Mouse (Mus musculus) limb, embryonic 11.5 days (tissue): Measurements from ENCODE around the gene Havcr1. TPM values are rescaled to one million over a fixed set of nuclear protein-coding genes. Genes with fewer than 3 reads are reported as not detected.

Experiments used
- ATAC-seq: fragments of 200-750 bp; cut with Nextera tagmentation; 2 replicates; pipeline ENCODE4 v1.8.0; 2017; ENCODE audit warnings: low read depth; ENCODE audit not compliant: insufficient number of reproducible peaks, low FRiP score, low TSS enrichment
- DNase-seq: peaks from one replicate; pipeline ENCODE4 v3.0.0-alpha.2; 2015; ENCODE audit warnings: low spot score
- H3K27ac ChIP-seq: fragments of 300-500 bp; sonication (generic); replicated peaks from 2 replicates; pipeline ENCODE4 v1.5.1; 2014; ENCODE audit warnings: low read depth, mild to moderate bottlenecking, low read length
- H3K27me3 ChIP-seq: fragments of 300-500 bp; sonication (generic); 2 replicates; pipeline ENCODE4 v1.6.1; 2014; ENCODE audit warnings: mild to moderate bottlenecking, low read length, mixed read lengths; ENCODE audit not compliant: control insufficient read depth, insufficient read depth
- H3K36me3 ChIP-seq: fragments of 300-500 bp; sonication (generic); 2 replicates; pipeline ENCODE4 v1.6.1; 2014; ENCODE audit warnings: mild to moderate bottlenecking, low read length, moderate library complexity, mixed read lengths; ENCODE audit not compliant: control insufficient read depth, insufficient read depth
- H3K4me1 ChIP-seq: fragments of 300-500 bp; sonication (generic); 2 replicates; pipeline ENCODE4 v1.6.1; 2014; ENCODE audit warnings: low read length, mixed read lengths; ENCODE audit not compliant: control insufficient read depth, insufficient read depth
- H3K4me2 ChIP-seq: fragments of 300-500 bp; sonication (generic); 2 replicates; pipeline ENCODE4 v1.6.1; 2014; ENCODE audit warnings: low read depth, mild to moderate bottlenecking, moderate library complexity; ENCODE audit not compliant: severe bottlenecking
- H3K4me3 ChIP-seq: fragments of 300-500 bp; sonication (generic); 2 replicates; pipeline ENCODE4 v1.5.1; 2014; ENCODE audit warnings: low read depth, low read length
- H3K9ac ChIP-seq: fragments of 300-500 bp; sonication (generic); 2 replicates; pipeline ENCODE4 v1.6.1; 2014; ENCODE audit warnings: mild to moderate bottlenecking, low read length
- H3K9me3 ChIP-seq: fragments of 300-500 bp; sonication (generic); 2 replicates; pipeline ENCODE4 v1.6.1; 2016; ENCODE audit warnings: low read length; ENCODE audit not compliant: control insufficient read depth
- WGBS: fragments of 180-500 bp; shearing (Covaris S2); extraction: QIAGEN DNeasy Blood & Tissue Kit; methylation state at CpG from one replicate; pipeline ENCODE4 v1.1.7; 2014; 5-methylcytosine and 5-hydroxymethylcytosine counted together
- polyA plus RNA-seq: library from polyadenylated mRNA; unstranded; fragments of >200 nt; fragmentation: Nextera tagmentation; extraction: Ambion mirVana; gene quantifications from 2 replicates; pipeline ENCODE4 v1.2.1, GENCODE M21; 2014

Havcr1 gene
- polyA plus RNA-seq, 1 experiment from 2014 or later = not detected

GRCm38 (mm10) chr11:46776879-46777278, 42.0 kb downstream of the Havcr1 start:
- ATAC-seq = no peak
- DNase-seq = no peak
- H3K4me2 ChIP-seq = no peak overlapping the region
- no peak overlapping the region for H3K27ac ChIP-seq
- H3K36me3 ChIP-seq = no peaks in the 10 kb centered on the region
- no peaks in the 10 kb centered on the region for H3K9me3 ChIP-seq
- no peaks in the 10 kb centered on the region for H3K27me3 ChIP-seq
- H3K9ac ChIP-seq = no peak overlapping the region
- H3K4me3 ChIP-seq = no peak overlapping the region
- H3K4me1 ChIP-seq = no peaks in the 10 kb centered on the region
- 79% methylated on average over 3 of the region's 3 CpGs for WGBS

GRCm38 (mm10) chr11:46779811-46780210, 44.9 kb downstream of the Havcr1 start:
- H3K36me3 ChIP-seq = no peaks in the 10 kb centered on the region
- no peak overlapping the region for H3K27ac ChIP-seq
- DNase-seq (no peak), ATAC-seq (no peak)
- H3K27me3 ChIP-seq = no peaks in the 10 kb centered on the region
- no peak overlapping the region for H3K4me3 ChIP-seq
- 82% methylated on average over 2 of the region's 2 CpGs for WGBS
- no peak overlapping the region for H3K4me2 ChIP-seq
- no peaks in the 10 kb centered on the region for H3K4me1 ChIP-seq
- H3K9ac ChIP-seq = no peak overlapping the region
- no peaks in the 10 kb centered on the region for H3K9me3 ChIP-seq

GRCm38 (mm10) chr11:46804440-46804839, 69.6 kb downstream of the Havcr1 start:
- ATAC-seq = no peak
- H3K36me3 ChIP-seq = no peaks in the 10 kb centered on the region

GRCm38 (mm10) chr11:46810511-46810910, 75.6 kb downstream of the Havcr1 start, which contains the start of gene Timd4:
Gene Timd4, plus strand, starts transcription at chr11:46810800.
- no peak within 1 kb of the TSS for H3K27ac ChIP-seq

More at GRCm38 (mm10) chr11:46804440-46804839, 69.6 kb downstream of the Havcr1 start:
- Histone ChIP-seq H3K9me3 (no peaks in the 10 kb centered on the region), H3K9ac (no peak overlapping the region), H3K27ac (no peak overlapping the region), H3K27me3 (no peaks in the 10 kb centered on the region), H3K4me3 (no peak overlapping the region), H3K4me1 (no peaks in the 10 kb centered on the region), H3K4me2 (no peak overlapping the region)
- no peak for DNase-seq
- WGBS = 86% methylated on average over 2 of the region's 2 CpGs

DNA sequence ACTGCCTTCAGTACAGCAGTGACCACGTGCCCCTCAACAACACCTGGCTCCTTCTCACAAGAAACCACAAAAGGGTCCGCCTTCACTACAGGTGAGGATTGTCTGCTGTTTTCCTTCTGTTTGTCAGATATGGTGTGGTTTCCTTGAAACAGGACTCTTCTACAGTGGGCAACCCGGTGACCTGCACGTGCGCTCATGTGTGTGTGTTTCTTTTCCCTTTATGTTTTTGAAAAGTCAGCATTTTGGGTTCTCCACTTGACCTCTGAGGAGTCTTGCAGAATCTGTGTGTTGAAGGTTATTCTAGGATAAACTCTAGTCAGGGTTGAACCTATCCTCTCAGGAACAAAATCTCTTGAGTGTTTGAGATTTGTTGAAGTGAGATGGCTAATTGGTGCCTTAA, 82.8 kb downstream of the Havcr1 start:
- ATAC-seq = no peak
- no peak overlapping the region for H3K9ac ChIP-seq
- 88% methylated on average over 5 of the region's 5 CpGs for WGBS
- no peaks in the 10 kb centered on the region for H3K4me1 ChIP-seq
- no peak overlapping the region for H3K4me3 ChIP-seq
- no peak overlapping the region for H3K4me2 ChIP-seq
- no peaks in the 10 kb centered on the region for H3K36me3 ChIP-seq
- DNase-seq = no peak
- H3K27me3 ChIP-seq = no peaks in the 10 kb centered on the region
- H3K9me3 ChIP-seq = no peaks in the 10 kb centered on the region
- H3K27ac ChIP-seq = no peak overlapping the region

More at GRCm38 (mm10) chr11:46810511-46810910, 75.6 kb downstream of the Havcr1 start, which contains the start of gene Timd4:
- no peaks in the 10 kb centered on the region for H3K9me3 ChIP-seq
- no peak within 1 kb of the TSS for H3K4me2 ChIP-seq
- no peaks in the 10 kb centered on the region for H3K36me3 ChIP-seq
- H3K27me3 ChIP-seq = no peaks in the 10 kb centered on the region
- no peak for DNase-seq
- H3K9ac ChIP-seq = no peak within 1 kb of the TSS
- WGBS = 91% methylated on average over 5 of the region's 5 CpGs
- no peaks in the 10 kb centered on the region for H3K4me1 ChIP-seq
- no peak within 1 kb of the TSS for H3K4me3 ChIP-seq
- no peak for ATAC-seq

- no peak overlapping the region for H3K9ac ChIP-seq
- H3K4me2 ChIP-seq = no peak overlapping the region
- no peak overlapping the region for H3K4me3 ChIP-seq
- no peak for DNase-seq
- H3K27me3 ChIP-seq = no peaks in the 10 kb centered on the region
- no peaks in the 10 kb centered on the region for H3K4me1 ChIP-seq
- WGBS = 60% methylated on average over 4 of the region's 4 CpGs
- no peaks in the 10 kb centered on the region for H3K36me3 ChIP-seq
- no peaks in the 10 kb centered on the region for H3K9me3 ChIP-seq
- H3K27ac ChIP-seq = no peak overlapping the region
- no peak for ATAC-seq
Observed at GRCm38 (mm10) chr11:46819930-46820329, 85.0 kb downstream of the Havcr1 start.

Other genes with a start within 250 kb of the Havcr1 start
- gene Gm12169, start 210.9 kb upstream of the Havcr1 start, polyA plus RNA-seq = not detected in 2 replicates
- gene BC053393, start 163.5 kb upstream of the Havcr1 start, polyA plus RNA-seq = not detected in 2 replicates
- not detected in 2 replicates for gene Dppa1, start 105.8 kb upstream of the Havcr1 start, polyA plus RNA-seq
- gene Timd2, start 28.0 kb upstream of the Havcr1 start, polyA plus RNA-seq = 0.07 TPM in 1 of 2 replicates, not detected in the other
- 0.11 and 0.31 TPM in 2 replicates for gene Timd4, start 75.7 kb downstream of the Havcr1 start, polyA plus RNA-seq